Mouse (Mus musculus) testis, adult 2 months (tissue): Measurements from ENCODE around the gene Olig1. TPM values are rescaled to one million over a fixed set of nuclear protein-coding genes. Genes with fewer than 3 reads are reported as not detected.

ENCODE experiments used
- H3K27ac ChIP-seq: fragments of 200-500 bp; 2 replicates; pipeline ENCODE4 v1.5.1; 2012; ENCODE audit warnings: low read depth, low read length; ENCODE audit not compliant: control insufficient read depth, insufficient read depth
- H3K27me3 ChIP-seq: fragments of 200-500 bp; 2 replicates; pipeline ENCODE4 v1.6.1; 2012; ENCODE audit warnings: mild to moderate bottlenecking, low read length, moderate library complexity; ENCODE audit not compliant: control insufficient read depth, insufficient read depth
- H3K36me3 ChIP-seq: fragments of 200-500 bp; 2 replicates; pipeline ENCODE4 v1.6.1; 2012; ENCODE audit warnings: mild to moderate bottlenecking, low read length; ENCODE audit not compliant: control insufficient read depth, insufficient read depth
- H3K4me1 ChIP-seq: fragments of 200-500 bp; 2 replicates; pipeline ENCODE4 v1.6.1; 2012; ENCODE audit warnings: low read length; ENCODE audit not compliant: control insufficient read depth, insufficient read depth
- H3K4me3 ChIP-seq: fragments of 200-500 bp; 2 replicates; pipeline ENCODE4 v1.5.1; 2012; ENCODE audit warnings: low read depth, mild to moderate bottlenecking, low read length, moderate library complexity, mixed read lengths; ENCODE audit not compliant: control insufficient read depth
- CTCF ChIP-seq: fragments of 200-500 bp; IDR thresholded peaks from 2 replicates; pipeline ENCODE4 v1.5.1; 2012; ENCODE audit warnings: low read depth, mild to moderate bottlenecking, inconsistent platforms, low read length, moderate library complexity; ENCODE audit not compliant: control insufficient read depth, insufficient read depth, insufficient replicate concordance
- POLR2A ChIP-seq: fragments of 200-500 bp; IDR thresholded peaks from 2 replicates; pipeline ENCODE4 v1.6.1; 2012; ENCODE audit warnings: low read depth, mild to moderate bottlenecking, inconsistent platforms, low read length, moderate library complexity; ENCODE audit not compliant: control insufficient read depth
- polyA plus RNA-seq: library from polyadenylated mRNA; depleted of rRNA; stranded (reverse); fragments of >200 nt; gene quantifications from 2 replicates; pipeline ENCODE4 v1.2.3, GENCODE M21; 2012

The Olig1 gene
- polyA plus RNA-seq, 1 experiment = 3.2 TPM

GRCm38 (mm10) chr16:91258956-91259355, 10.6 kb upstream of the Olig1 start:
- Histone ChIP-seq H3K4me1 (no peaks in the 10 kb centered on the region), H3K27ac (no peak overlapping the region), H3K4me3 (no peak overlapping the region), H3K27me3 (no peaks in the 10 kb centered on the region), H3K36me3 (no peaks in the 10 kb centered on the region)
- no peak for TF ChIP-seq CTCF
- no peak for TF ChIP-seq POLR2A

GRCm38 (mm10) chr16:91260861-91261260, 8.7 kb upstream of the Olig1 start:
- no peaks in the 10 kb centered on the region for H3K27me3 ChIP-seq

GRCm38 (mm10) chr16:91262467-91263220, 6.9 kb upstream of the Olig1 start:
- TF ChIP-seq CTCF = no peak
- no peak for TF ChIP-seq POLR2A
- no peaks in the 10 kb centered on the region for H3K27me3 ChIP-seq
- no peaks in the 10 kb centered on the region for H3K36me3 ChIP-seq
- H3K27ac ChIP-seq = no peak overlapping the region
- no peak overlapping the region for H3K4me3 ChIP-seq
- no peaks in the 10 kb centered on the region for H3K4me1 ChIP-seq

More at GRCm38 (mm10) chr16:91260861-91261260, 8.7 kb upstream of the Olig1 start:
- TF ChIP-seq CTCF (no peak), POLR2A (no peak)
- H3K36me3 ChIP-seq = no peaks in the 10 kb centered on the region
- no peaks in the 10 kb centered on the region for H3K4me1 ChIP-seq
- H3K27ac ChIP-seq = no peak overlapping the region
- no peak overlapping the region for H3K4me3 ChIP-seq

GRCm38 (mm10) chr16:91265972-91266371, 3.6 kb upstream of the Olig1 start:
- TF ChIP-seq POLR2A = no peak
- no peak for TF ChIP-seq CTCF
- Histone ChIP-seq H3K4me1 (peaks cover 9% of the 10 kb centered on the region), H3K27me3 (no peaks in the 10 kb centered on the region), H3K4me3 (no peak overlapping the region), H3K36me3 (no peaks in the 10 kb centered on the region), H3K27ac (no peak overlapping the region)

GRCm38 (mm10) chr16:91268724-91269452, 684 bp upstream of the Olig1 start:
- Histone ChIP-seq H3K27me3 (no peaks in the 10 kb centered on the region), H3K4me1 (peaks cover 11% of the 10 kb centered on the region), H3K27ac (no peak overlapping the region), H3K36me3 (no peaks in the 10 kb centered on the region), H3K4me3 (no peak overlapping the region)
- TF ChIP-seq CTCF (no peak), POLR2A (no peak)

- Histone ChIP-seq H3K4me1 (peaks cover 11% of the 10 kb centered on the region), H3K4me3 (peak overlapping the region; percentile 39), H3K36me3 (no peaks in the 10 kb centered on the region), H3K27me3 (no peaks in the 10 kb centered on the region), H3K27ac (no peak overlapping the region)
- TF ChIP-seq POLR2A = no peak
These were observed 820 bp downstream of the Olig1 start for GRCm38 (mm10) chr16:91270212-91270971.

GRCm38 (mm10) chr16:91270982-91271549, 1.5 kb downstream of the Olig1 start:
- Histone ChIP-seq H3K4me1 (peaks cover 11% of the 10 kb centered on the region), H3K36me3 (no peaks in the 10 kb centered on the region), H3K27me3 (no peaks in the 10 kb centered on the region), H3K27ac (no peak overlapping the region), H3K4me3 (no peak overlapping the region; the same call in 1 of the 2 replicates)
- no peak for TF ChIP-seq CTCF
- TF ChIP-seq POLR2A = no peak
